12 mouse cellular contexts compared by ENCODE assay signal in genomic region chr1:163842238-163842637, GRCm38 (mm10).
DNase-seq lines count a peak whose midpoint lies in the region; ATAC-seq and TF ChIP-seq lines count a peak whose summit lies in the region.
"Had no signal": no experiment of that assay in that cellular context is flagged by ENCODE, and none has a peak within 500 bp of the region (broad histone marks: within the 10 kb centered on the region; RNA-seq: fewer than 3 reads in every experiment).

No protein-coding gene starts in this region.

- in situ Hi-C loops in ES-E14 (cut with MboI; ENCODE audit: low sequenced_read_pairs in 2 of 2, unreplicated experiment in 2 of 2) = no loop called here

- no peak overlapping the region for H3K27ac ChIP-seq in kidney, embryonic 15.5 days
- no peak overlapping the region for H3K27ac ChIP-seq in ES-E14 (ENCODE audit: insufficient read depth, low read depth, low read length, poor library complexity, severe bottlenecking)
- no peak overlapping the region for H3K27ac ChIP-seq in forebrain, embryonic 14.5 days (ENCODE audit: low read depth, low read length)

- no peaks in the 10 kb centered on the region for H3K36me3 ChIP-seq in kidney, embryonic 15.5 days
- H3K36me3 ChIP-seq in ES-E14 (ENCODE audit: control insufficient read depth, insufficient read depth, low read length, poor library complexity, severe bottlenecking) = no peaks in the 10 kb centered on the region
- H3K36me3 ChIP-seq in forebrain, embryonic 14.5 days (ENCODE audit: control insufficient read depth, insufficient read depth, low read length) = peaks cover 4% of the 10 kb centered on the region; the same call in 1 of the 2 replicates

- no peaks in the 10 kb centered on the region for H3K27me3 ChIP-seq in kidney, embryonic 15.5 days
- no peaks in the 10 kb centered on the region for H3K27me3 ChIP-seq in forebrain, embryonic 14.5 days (replicated peaks; ENCODE audit: control insufficient read depth, insufficient read depth, low read length)
- H3K27me3 ChIP-seq: megakaryocyte, embryonic 14.5 days had no signal

- 60% methylated on average over 2 of the region's 2 CpGs for WGBS in kidney, embryonic 15.5 days
- 55% methylated on average over 2 of the region's 2 CpGs for WGBS in forebrain, embryonic 14.5 days

- H3K9me3 ChIP-seq in kidney, embryonic 15.5 days (replicated peaks) = no peaks in the 10 kb centered on the region
- H3K9me3 ChIP-seq in ES-E14 (ENCODE audit: control insufficient read depth, insufficient read depth, low read depth, low read length) = no peaks in the 10 kb centered on the region
- H3K9me3 ChIP-seq in forebrain, embryonic 14.5 days (replicated peaks; ENCODE audit: control insufficient read depth, low read length) = no peaks in the 10 kb centered on the region
- H3K9me3 ChIP-seq: megakaryocyte, embryonic 14.5 days had no signal

- ATAC-seq in kidney, embryonic 15.5 days (replicated peaks; ENCODE audit: low FRiP score) = 0 out of 2 replicates have a peak, but pooled peaks have one; percentile 40
- ATAC-seq in forebrain, embryonic 14.5 days = 0 out of 2 replicates have a peak, but pooled peaks have one; percentile 20

- no peak overlapping the region for H3K4me2 ChIP-seq in kidney, embryonic 15.5 days
- no peak overlapping the region for H3K4me2 ChIP-seq in forebrain, embryonic 14.5 days (ENCODE audit: low read length)

- no peak overlapping the region for H3K9ac ChIP-seq in kidney, embryonic 15.5 days
- H3K9ac ChIP-seq in ES-E14 (ENCODE audit: insufficient read depth, low read depth, low read length, poor library complexity, severe bottlenecking) = no peak overlapping the region
- H3K9ac ChIP-seq in forebrain, embryonic 14.5 days (ENCODE audit: low read length) = no peak overlapping the region

- no peak for DNase-seq in kidney, postnatal 10 days
- DNase-seq in 3T3-L1 (ENCODE audit: low read depth, low spot score) (peak; percentile 66), ES-E14 (ENCODE audit: low read depth, low spot score) (peak; percentile 16)
- DNase-seq in forebrain, embryonic 14.5 days (ENCODE audit: low spot score) = peak; percentile 25
- DNase-seq in cerebellum, postnatal 36 days = no peak
- no peak for DNase-seq in spleen, postnatal 4 days (ENCODE audit: low spot score in 2 of 2)
- no peak for DNase-seq in frontal cortex, postnatal 14 days (ENCODE audit: low spot score in 2 of 2)
- DNase-seq: heart, postnatal 4 days; kidney, postnatal 4 days; thymus, postnatal 4 days had no signal

- no peaks in the 10 kb centered on the region for H3K4me1 ChIP-seq in kidney, embryonic 15.5 days
- H3K4me1 ChIP-seq in ES-E14 (ENCODE audit: control insufficient read depth in 2 of 2, insufficient read depth in 2 of 2, low read length in 2 of 2, poor library complexity in 1 of 2) = no peaks in the 10 kb centered on the region
- no peaks in the 10 kb centered on the region for H3K4me1 ChIP-seq in forebrain, embryonic 14.5 days (ENCODE audit: control insufficient read depth, insufficient read depth, low read length)

- H3K4me3 ChIP-seq in kidney, embryonic 15.5 days (replicated peaks) = no peak overlapping the region
- H3K4me3 ChIP-seq in ES-E14 (ENCODE audit: insufficient read depth in 1 of 2, low read depth in 1 of 2, low read length in 2 of 2, poor library complexity in 1 of 2, severe bottlenecking in 1 of 2) = no peak overlapping the region
- no peak overlapping the region for H3K4me3 ChIP-seq in forebrain, embryonic 14.5 days (ENCODE audit: low read depth, low read length)
- H3K4me3 ChIP-seq: megakaryocyte, embryonic 14.5 days had no signal

TF ChIP-seq in ES-E14, 5 proteins besides CTCF, POLR2A, EP300 and RAD21:
- TF ChIP-seq ZNF384 (IDR thresholded peaks at IDR 0.05; ENCODE audit: low read depth, low read length) (no peak), CHD2 (IDR thresholded peaks at IDR 0.05; ENCODE audit: low read depth, low read length) (no peak), MAFK (IDR thresholded peaks at IDR 0.05; ENCODE audit: insufficient read depth, low read depth, low read length) (no peak), HCFC1 (IDR thresholded peaks at IDR 0.05; ENCODE audit: borderline replicate concordance, insufficient read depth, low read length) (no peak), ZC3H11A (IDR thresholded peaks at IDR 0.05; ENCODE audit: borderline replicate concordance, low read depth, low read length) (no peak)
TF ChIP-seq in ES-E14: peak in this region for 0.

Comparison
In these comparisons a context has a peak if more than half of its experiments do, and no peak if none do; other contexts are left out.
1. DNase-seq: peak in 3T3-L1 (single experiment), ES-E14 (single experiment) and forebrain, embryonic 14.5 days (single experiment); none in kidney, postnatal 10 days (single experiment), cerebellum, postnatal 36 days (0 of 2), spleen, postnatal 4 days (0 of 2) and frontal cortex, postnatal 14 days (0 of 2).